Mouse (Mus musculus): ENCODE data around the gene Ccl27a. TPM values are rescaled to one million over a fixed set of nuclear protein-coding genes. Genes with fewer than 3 reads are reported as not detected.
A peak's percentile ranks its signal among the peaks of the same experiment; 100 is the strongest.
"Not testable (repeated sequence)": the region's sequence is repeated elsewhere in the genome, so short reads cannot be mapped to it uniquely, and the experiment has no call there.

The Ccl27a gene
- polyA plus RNA-seq, 1 experiment from 2014 or later = 73.5 TPM

- H3K36me3 ChIP-seq (ENCODE audit: control insufficient read depth, insufficient read depth, low read length); H3K4me2 ChIP-seq; H3K4me3 ChIP-seq (ENCODE audit: low read depth, low read length); H3K9ac ChIP-seq (ENCODE audit: low read length); ATAC-seq (ENCODE audit: low FRiP score); DNase-seq (ENCODE audit: low spot score, missing footprints); H3K4me1 ChIP-seq (ENCODE audit: control insufficient read depth, insufficient read depth, low read length); H3K9me3 ChIP-seq (ENCODE audit: control insufficient read depth, low read length); H3K27me3 ChIP-seq (ENCODE audit: control insufficient read depth, insufficient read depth, low read length); H3K27ac ChIP-seq (ENCODE audit: low read depth, low read length): not testable (repeated sequence)
- 86% methylated on average over 10 of the region's 10 CpGs for WGBS
Measured at GRCm38 (mm10) chr4:41767301-41767700, 6.7 kb downstream of the Ccl27a start.

GRCm38 (mm10) chr4:41763176-41763575 is 10.9 kb downstream of the Ccl27a start:
- 84% methylated on average over 4 of the region's 6 CpGs for WGBS

GRCm38 (mm10) chr4:41762688-41763114 is 11.3 kb downstream of the Ccl27a start:
- H3K4me2 ChIP-seq; H3K9ac ChIP-seq (ENCODE audit: low read length); H3K27ac ChIP-seq (ENCODE audit: low read depth, low read length); DNase-seq (ENCODE audit: low spot score, missing footprints); H3K36me3 ChIP-seq (ENCODE audit: control insufficient read depth, insufficient read depth, low read length); H3K9me3 ChIP-seq (ENCODE audit: control insufficient read depth, low read length); H3K27me3 ChIP-seq (ENCODE audit: control insufficient read depth, insufficient read depth, low read length); H3K4me3 ChIP-seq (ENCODE audit: low read depth, low read length); ATAC-seq (ENCODE audit: low FRiP score): not testable (repeated sequence)
- 45% methylated on average over 8 of the region's 8 CpGs for WGBS
- peaks cover 23% of the 10 kb centered on the region for H3K4me1 ChIP-seq (ENCODE audit: control insufficient read depth, insufficient read depth, low read length)

More at GRCm38 (mm10) chr4:41763176-41763575, 10.9 kb downstream of the Ccl27a start:
- DNase-seq (ENCODE audit: low spot score, missing footprints); ATAC-seq (ENCODE audit: low FRiP score); H3K27me3 ChIP-seq (ENCODE audit: control insufficient read depth, insufficient read depth, low read length); H3K36me3 ChIP-seq (ENCODE audit: control insufficient read depth, insufficient read depth, low read length); H3K4me3 ChIP-seq (ENCODE audit: low read depth, low read length); H3K9me3 ChIP-seq (ENCODE audit: control insufficient read depth, low read length); H3K4me2 ChIP-seq; H3K9ac ChIP-seq (ENCODE audit: low read length); H3K27ac ChIP-seq (ENCODE audit: low read depth, low read length): not testable (repeated sequence)
- peaks cover 23% of the 10 kb centered on the region for H3K4me1 ChIP-seq (ENCODE audit: control insufficient read depth, insufficient read depth, low read length)

GRCm38 (mm10) chr4:41762099-41762687 is 11.9 kb downstream of the Ccl27a start:
- ATAC-seq (ENCODE audit: low FRiP score) = no peak
- Histone ChIP-seq H3K27ac (ENCODE audit: low read depth, low read length) (no peak overlapping the region), H3K4me2 (0 out of 2 replicates have a peak overlapping the region, but pooled peaks have one; percentile 11), H3K27me3 (ENCODE audit: control insufficient read depth, insufficient read depth, low read length) (no peaks in the 10 kb centered on the region), H3K36me3 (ENCODE audit: control insufficient read depth, insufficient read depth, low read length) (no peaks in the 10 kb centered on the region), H3K9me3 (ENCODE audit: control insufficient read depth, low read length) (no peaks in the 10 kb centered on the region), H3K4me1 (ENCODE audit: control insufficient read depth, insufficient read depth, low read length) (peaks cover 23% of the 10 kb centered on the region), H3K4me3 (ENCODE audit: low read depth, low read length) (no peak overlapping the region), H3K9ac (ENCODE audit: low read length) (no peak overlapping the region)
- DNase-seq (ENCODE audit: low spot score, missing footprints) = peak; percentile 81
- WGBS = 34% methylated on average over 8 of the region's 8 CpGs

- no peaks in the 10 kb centered on the region for H3K36me3 ChIP-seq (ENCODE audit: control insufficient read depth, insufficient read depth, low read length)
- no peak overlapping the region; the same call in 1 of the 2 replicates for H3K27ac ChIP-seq (ENCODE audit: low read depth, low read length)
- no peaks in the 10 kb centered on the region for H3K27me3 ChIP-seq (ENCODE audit: control insufficient read depth, insufficient read depth, low read length)
- ATAC-seq (ENCODE audit: low FRiP score) (no peak), DNase-seq (ENCODE audit: low spot score, missing footprints) (no peak)
- no peak overlapping the region for H3K9ac ChIP-seq (ENCODE audit: low read length)
- H3K4me1 ChIP-seq (ENCODE audit: control insufficient read depth, insufficient read depth, low read length) = peaks cover 23% of the 10 kb centered on the region
- no peaks in the 10 kb centered on the region for H3K9me3 ChIP-seq (ENCODE audit: control insufficient read depth, low read length)
- H3K4me3 ChIP-seq (ENCODE audit: low read depth, low read length) = no peak overlapping the region
- H3K4me2 ChIP-seq = no peak overlapping the region
Measured at GRCm38 (mm10) chr4:41761680-41762079, 12.4 kb downstream of the Ccl27a start.

GRCm38 (mm10) chr4:41760911-41761310 is 13.1 kb downstream of the Ccl27a start:
- H3K9me3 ChIP-seq (ENCODE audit: control insufficient read depth, low read length) = no peaks in the 10 kb centered on the region
- peak overlapping the region; percentile 55 for H3K4me2 ChIP-seq
- 0 out of 2 replicates have a peak, but pooled peaks have one; percentile 15 for ATAC-seq (ENCODE audit: low FRiP score)
- no peak overlapping the region for H3K27ac ChIP-seq (ENCODE audit: low read depth, low read length)
- peak overlapping the region; percentile 41 for H3K9ac ChIP-seq (ENCODE audit: low read length)
- WGBS = 90% methylated on average over 4 of the region's 4 CpGs
- no peak for DNase-seq (ENCODE audit: low spot score, missing footprints)
- H3K36me3 ChIP-seq (ENCODE audit: control insufficient read depth, insufficient read depth, low read length) = no peaks in the 10 kb centered on the region
- H3K27me3 ChIP-seq (ENCODE audit: control insufficient read depth, insufficient read depth, low read length) = no peaks in the 10 kb centered on the region
- H3K4me3 ChIP-seq (ENCODE audit: low read depth, low read length) = peak overlapping the region; percentile 30
- H3K4me1 ChIP-seq (ENCODE audit: control insufficient read depth, insufficient read depth, low read length) = peaks cover 23% of the 10 kb centered on the region

- Histone ChIP-seq H3K4me2 (peak overlapping the region; percentile 55), H3K36me3 (ENCODE audit: control insufficient read depth, insufficient read depth, low read length) (no peaks in the 10 kb centered on the region), H3K9me3 (ENCODE audit: control insufficient read depth, low read length) (no peaks in the 10 kb centered on the region), H3K4me1 (ENCODE audit: control insufficient read depth, insufficient read depth, low read length) (peaks cover 23% of the 10 kb centered on the region), H3K27ac (ENCODE audit: low read depth, low read length) (peak overlapping the region; percentile 40; the same call in 1 of the 2 replicates), H3K9ac (ENCODE audit: low read length) (peak overlapping the region; percentile 41), H3K4me3 (ENCODE audit: low read depth, low read length) (peak overlapping the region; percentile 30), H3K27me3 (ENCODE audit: control insufficient read depth, insufficient read depth, low read length) (no peaks in the 10 kb centered on the region)
- peak; percentile 97 for DNase-seq (ENCODE audit: low spot score, missing footprints)
- peak; percentile 91 for ATAC-seq (ENCODE audit: low FRiP score)
- 0% methylated on average over 13 of the region's 15 CpGs for WGBS
Measured at GRCm38 (mm10) chr4:41760288-41760721, 13.7 kb downstream of the Ccl27a start.

GRCm38 (mm10) chr4:41759656-41760287 is 14.3 kb downstream of the Ccl27a start:
- H3K4me1 ChIP-seq (ENCODE audit: control insufficient read depth, insufficient read depth, low read length) = peaks cover 26% of the 10 kb centered on the region

GRCm38 (mm10) chr4:41759206-41759605 is 14.8 kb downstream of the Ccl27a start:
- Histone ChIP-seq H3K4me2 (no peak overlapping the region), H3K9ac (ENCODE audit: low read length) (no peak overlapping the region), H3K27ac (ENCODE audit: low read depth, low read length) (no peak overlapping the region), H3K27me3 (ENCODE audit: control insufficient read depth, insufficient read depth, low read length) (no peaks in the 10 kb centered on the region), H3K4me3 (ENCODE audit: low read depth, low read length) (no peak overlapping the region), H3K36me3 (ENCODE audit: control insufficient read depth, insufficient read depth, low read length) (no peaks in the 10 kb centered on the region), H3K4me1 (ENCODE audit: control insufficient read depth, insufficient read depth, low read length) (peaks cover 26% of the 10 kb centered on the region), H3K9me3 (ENCODE audit: control insufficient read depth, low read length) (no peaks in the 10 kb centered on the region)
- DNase-seq (ENCODE audit: low spot score, missing footprints) = no peak
- ATAC-seq (ENCODE audit: low FRiP score) = no peak
- 90% methylated on average over 9 of the region's 9 CpGs for WGBS

More at GRCm38 (mm10) chr4:41759656-41760287, 14.3 kb downstream of the Ccl27a start:
- 35% methylated on average over 6 of the region's 6 CpGs for WGBS
- H3K4me2 ChIP-seq = peak overlapping the region; percentile 55
- peak overlapping the region; percentile 41; the same call in 1 of the 2 replicates for H3K9ac ChIP-seq (ENCODE audit: low read length)
- H3K4me3 ChIP-seq (ENCODE audit: low read depth, low read length) = peak overlapping the region; percentile 30
- H3K27ac ChIP-seq (ENCODE audit: low read depth, low read length) = no peak overlapping the region; the same call in 1 of the 2 replicates
- no peaks in the 10 kb centered on the region for H3K27me3 ChIP-seq (ENCODE audit: control insufficient read depth, insufficient read depth, low read length)
- no peaks in the 10 kb centered on the region for H3K9me3 ChIP-seq (ENCODE audit: control insufficient read depth, low read length)
- DNase-seq (ENCODE audit: low spot score, missing footprints) (no peak), ATAC-seq (ENCODE audit: low FRiP score) (no peak)
- H3K36me3 ChIP-seq (ENCODE audit: control insufficient read depth, insufficient read depth, low read length) = no peaks in the 10 kb centered on the region
